Mouse (Mus musculus): ENCODE measurements around the gene Cfap74. TPM values are rescaled to one million over a fixed set of nuclear protein-coding genes. Genes with fewer than 3 reads are reported as not detected.

Gene Cfap74
- 1.8 TPM in 2 replicates for polyA plus RNA-seq (2014; fragmentation: Nextera tagmentation; extraction: Ambion mirVana)

DNA sequence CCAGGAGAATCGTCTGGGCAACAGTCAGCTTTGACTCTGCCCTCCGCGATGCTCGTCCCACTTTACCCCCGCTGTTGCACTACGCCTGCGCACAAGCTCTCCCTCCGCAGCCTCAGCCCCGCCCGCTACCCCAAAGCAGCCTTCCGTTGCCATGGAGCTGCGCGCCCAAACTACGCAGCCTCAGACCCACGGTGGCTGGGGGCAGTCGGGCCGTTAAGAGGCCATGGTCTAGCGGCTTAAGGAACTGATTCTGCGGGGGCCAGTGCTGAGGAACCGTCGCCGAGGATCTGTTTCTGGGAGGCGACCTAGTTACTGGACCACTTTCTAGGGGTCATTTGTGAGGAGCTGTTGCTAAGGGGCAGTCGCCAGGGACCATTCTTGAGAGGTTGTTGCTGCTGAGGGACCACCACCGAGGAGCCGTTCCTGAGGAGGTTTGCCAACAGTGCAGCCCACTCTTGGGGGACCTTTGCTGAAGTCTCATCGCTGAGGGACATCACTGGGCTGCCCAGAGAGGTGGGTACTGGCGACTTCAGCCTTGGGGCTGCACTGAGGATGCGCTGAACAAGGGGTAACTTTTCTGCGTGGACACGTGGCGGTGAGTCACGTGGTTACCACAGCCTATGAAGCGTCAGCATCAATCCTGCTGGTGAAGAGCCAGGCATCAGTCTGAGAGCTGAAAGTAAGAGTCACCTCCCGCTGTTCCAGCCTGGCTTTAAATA, at the start of gene Cfap74:
Cfap74 (plus strand) TSS at position 133 of the 719 bp plus-strand sequence.
- H3K4me3 ChIP-seq (ENCODE audit: low read depth, low read length), result peak within 1 kb of the TSS; percentile 38
- peak; percentile 98 for ATAC-seq (ENCODE audit: insufficient read depth)
- under 1% methylated on average over 35 of the region's 35 CpGs for WGBS
- H3K36me3 ChIP-seq (ENCODE audit: insufficient read depth), result no peaks in the 10 kb centered on the region
- no peak for TF ChIP-seq CTCF (IDR thresholded peaks at IDR 0.05; ENCODE audit: low read depth)
- H3K27me3 ChIP-seq (ENCODE audit: insufficient read depth, low read length), result no peaks in the 10 kb centered on the region
- H3K4me1 ChIP-seq (ENCODE audit: insufficient read depth), result no peaks in the 10 kb centered on the region
- DNase-seq, result peak; percentile 87
- peak within 1 kb of the TSS; percentile 80 for H3K4me2 ChIP-seq
- H3K27ac ChIP-seq (ENCODE audit: low read depth), result no peak within 1 kb of the TSS
- peak within 1 kb of the TSS; percentile 28 for H3K9ac ChIP-seq
- H3K9me3 ChIP-seq (ENCODE audit: low read depth, low read length), result no peaks in the 10 kb centered on the region

DNA sequence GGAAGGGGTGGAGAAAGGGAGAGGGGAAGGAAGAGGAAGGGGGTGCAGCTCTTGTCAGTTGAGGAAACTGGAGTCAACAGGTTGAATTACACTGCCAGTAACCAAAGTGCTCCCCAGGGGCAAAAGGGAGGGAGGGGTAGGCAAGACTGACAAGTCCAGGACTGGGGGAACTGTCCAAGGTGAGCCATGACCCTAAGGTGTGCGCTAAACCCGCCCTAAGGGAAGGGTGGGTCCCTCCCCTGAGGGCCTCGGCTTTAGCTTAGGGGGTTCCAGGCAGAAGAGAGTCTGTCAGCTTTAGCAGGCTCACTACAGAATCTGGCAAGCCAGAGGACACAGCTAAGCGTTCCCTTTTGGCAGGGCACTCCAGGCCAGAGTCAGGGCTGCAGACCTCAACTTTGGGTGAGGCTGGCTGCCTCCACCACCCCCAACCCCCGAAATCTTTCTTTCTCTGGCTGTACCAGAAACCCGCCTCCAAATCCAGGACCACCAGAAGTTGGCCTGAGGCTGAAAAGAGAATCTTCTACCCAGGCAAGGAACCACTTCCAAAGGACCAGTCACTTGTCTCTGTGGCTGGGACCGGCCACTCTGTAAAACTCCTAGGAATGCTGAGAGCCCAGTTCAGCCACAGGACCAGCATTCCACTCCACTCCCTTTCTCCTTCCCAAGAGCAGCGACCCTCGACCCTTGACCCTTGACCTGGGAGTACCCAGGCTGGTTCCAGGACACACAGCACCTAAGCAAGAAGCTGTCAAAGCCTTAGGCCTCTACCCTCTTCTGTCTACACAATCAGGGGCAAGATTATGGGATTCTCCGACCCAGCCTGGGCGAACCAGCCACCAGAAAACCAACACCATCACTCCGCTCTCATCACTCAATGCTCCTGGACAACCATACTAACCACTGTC, 49.2 kb upstream of the Cfap74 start:
- Histone ChIP-seq H3K36me3 (ENCODE audit: insufficient read depth) (no peaks in the 10 kb centered on the region), H3K27ac (ENCODE audit: low read depth) (no peak overlapping the region), H3K27me3 (ENCODE audit: insufficient read depth, low read length) (peaks cover 39% of the 10 kb centered on the region), H3K4me3 (ENCODE audit: low read depth, low read length) (peak overlapping the region; percentile 45; the same call in 1 of the 2 replicates), H3K9ac (no peak overlapping the region), H3K4me2 (peak overlapping the region; percentile 59), H3K4me1 (ENCODE audit: insufficient read depth) (no peaks in the 10 kb centered on the region; the same call in 1 of the 2 replicates), H3K9me3 (ENCODE audit: low read depth, low read length) (no peaks in the 10 kb centered on the region)
- peak; percentile 5 for DNase-seq
- WGBS, result 30% methylated on average over 12 of the region's 12 CpGs
- no peak for TF ChIP-seq CTCF (IDR thresholded peaks at IDR 0.05; ENCODE audit: low read depth)
- ATAC-seq (ENCODE audit: insufficient read depth), result no peak

DNA sequence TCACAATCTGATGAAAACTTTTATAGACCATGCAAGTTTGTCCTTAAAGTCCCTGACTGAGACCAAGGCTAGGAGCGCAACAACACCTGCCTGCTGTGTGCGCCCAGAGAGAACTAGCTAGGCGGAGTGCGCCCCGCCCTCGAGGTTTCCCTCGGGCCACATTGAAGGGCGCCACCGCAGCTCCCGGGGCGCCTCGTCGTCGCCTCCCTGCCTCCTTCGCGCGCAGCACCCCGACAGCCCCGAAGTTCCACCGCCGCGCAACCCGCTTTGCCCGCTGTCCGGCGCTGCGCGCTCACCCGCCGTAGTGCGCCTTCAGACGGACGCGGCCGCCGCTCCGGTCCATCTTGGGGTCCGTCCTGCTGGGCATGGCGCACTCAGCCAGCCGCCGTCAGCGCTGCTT, 48.1 kb upstream of the Cfap74 start:
- ATAC-seq (ENCODE audit: insufficient read depth) (no peak), DNase-seq (peak; percentile 16)
- H3K36me3 ChIP-seq (ENCODE audit: insufficient read depth), result no peaks in the 10 kb centered on the region
- H3K27me3 ChIP-seq (ENCODE audit: insufficient read depth, low read length), result peaks cover 39% of the 10 kb centered on the region
- H3K4me2 ChIP-seq, result peak overlapping the region; percentile 59
- no peaks in the 10 kb centered on the region for H3K9me3 ChIP-seq (ENCODE audit: low read depth, low read length)
- H3K4me1 ChIP-seq (ENCODE audit: insufficient read depth), result no peaks in the 10 kb centered on the region; the same call in 1 of the 2 replicates
- TF ChIP-seq CTCF (IDR thresholded peaks at IDR 0.05; ENCODE audit: low read depth), result no peak
- H3K27ac ChIP-seq (ENCODE audit: low read depth), result peak overlapping the region; percentile 46
- H3K9ac ChIP-seq, result peak overlapping the region; percentile 26; the same call in 1 of the 2 replicates
- H3K4me3 ChIP-seq (ENCODE audit: low read depth, low read length), result peak overlapping the region; percentile 45
- under 1% methylated on average over 42 of the region's 42 CpGs for WGBS

DNA sequence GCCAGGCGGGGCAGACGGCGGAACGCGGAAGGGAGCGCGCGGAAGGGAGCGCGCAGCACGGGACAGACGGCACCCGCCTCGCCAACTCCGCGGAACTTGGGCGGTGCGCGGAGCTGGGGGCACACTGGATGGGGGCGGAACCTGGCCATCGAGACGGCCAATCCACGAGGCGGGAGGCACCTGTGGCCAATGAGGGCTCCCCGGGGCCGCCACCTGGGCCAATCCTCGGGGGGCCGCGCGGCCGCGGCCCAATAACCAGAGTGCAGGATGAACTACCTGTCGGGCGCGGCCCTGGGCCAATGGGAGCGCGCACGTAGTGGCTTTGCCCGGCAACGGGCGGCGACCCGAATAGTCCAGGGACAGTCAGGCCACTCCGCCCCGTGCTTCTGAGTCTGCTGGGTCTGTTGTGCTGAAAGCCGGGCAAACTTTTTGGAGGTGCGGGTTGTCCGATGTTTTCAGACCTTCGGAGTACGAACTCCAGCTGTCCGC, 47.6 kb upstream of the Cfap74 start, which contains the start of gene Prkcz:
Prkcz (minus strand) TSS at position 59 of the 489 bp plus-strand sequence.
- peaks cover 39% of the 10 kb centered on the region for H3K27me3 ChIP-seq (ENCODE audit: insufficient read depth, low read length)
- WGBS, result under 1% methylated on average over 49 of the region's 51 CpGs

DNA sequence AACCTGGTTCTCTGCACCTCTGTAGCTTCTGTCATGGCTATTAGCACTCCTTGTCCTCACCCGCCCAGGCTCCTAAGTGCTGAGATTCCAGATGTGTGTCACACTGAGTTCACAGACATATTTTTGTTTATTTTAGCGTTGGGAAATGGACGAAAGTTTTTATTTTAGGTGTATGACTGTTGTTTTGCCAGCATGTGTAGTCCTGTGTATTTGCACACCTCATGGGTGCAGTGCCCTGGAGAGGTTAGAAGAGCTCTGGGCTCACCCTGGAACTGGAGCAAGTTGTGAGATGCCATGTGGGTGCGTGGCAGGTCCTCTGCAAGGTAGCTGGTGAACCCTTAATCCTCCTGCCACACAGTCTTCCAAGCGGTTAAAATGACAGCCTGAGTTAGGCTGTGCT, 46.5 kb upstream of the Cfap74 start:
- no peak for TF ChIP-seq CTCF (IDR thresholded peaks at IDR 0.05; ENCODE audit: low read depth)
- Histone ChIP-seq H3K4me2 (peak overlapping the region; percentile 59), H3K9ac (no peak overlapping the region), H3K9me3 (ENCODE audit: low read depth, low read length) (no peaks in the 10 kb centered on the region), H3K4me1 (ENCODE audit: insufficient read depth) (no peaks in the 10 kb centered on the region; the same call in 1 of the 2 replicates), H3K36me3 (ENCODE audit: insufficient read depth) (no peaks in the 10 kb centered on the region), H3K4me3 (ENCODE audit: low read depth, low read length) (peak overlapping the region; percentile 45; the same call in 1 of the 2 replicates), H3K27me3 (ENCODE audit: insufficient read depth, low read length) (peaks cover 41% of the 10 kb centered on the region), H3K27ac (ENCODE audit: low read depth) (no peak overlapping the region)
- WGBS, result 20% methylated on average over 5 of the region's 5 CpGs
- DNase-seq (no peak), ATAC-seq (ENCODE audit: insufficient read depth) (no peak)

More for the DNA sequence above, 47.6 kb upstream of the Cfap74 start, which contains the start of gene Prkcz:
- peak; percentile 84 for DNase-seq
- Histone ChIP-seq H3K27ac (ENCODE audit: low read depth) (peak within 1 kb of the TSS; percentile 46), H3K4me1 (ENCODE audit: insufficient read depth) (no peaks in the 10 kb centered on the region; the same call in 1 of the 2 replicates), H3K4me2 (peak within 1 kb of the TSS; percentile 59), H3K4me3 (ENCODE audit: low read depth, low read length) (peak within 1 kb of the TSS; percentile 45), H3K9ac (peak within 1 kb of the TSS; percentile 43), H3K9me3 (ENCODE audit: low read depth, low read length) (no peaks in the 10 kb centered on the region), H3K36me3 (ENCODE audit: insufficient read depth) (no peaks in the 10 kb centered on the region)
- no peak for TF ChIP-seq CTCF (IDR thresholded peaks at IDR 0.05; ENCODE audit: low read depth)
- ATAC-seq (ENCODE audit: insufficient read depth), result peak; percentile 98

DNA sequence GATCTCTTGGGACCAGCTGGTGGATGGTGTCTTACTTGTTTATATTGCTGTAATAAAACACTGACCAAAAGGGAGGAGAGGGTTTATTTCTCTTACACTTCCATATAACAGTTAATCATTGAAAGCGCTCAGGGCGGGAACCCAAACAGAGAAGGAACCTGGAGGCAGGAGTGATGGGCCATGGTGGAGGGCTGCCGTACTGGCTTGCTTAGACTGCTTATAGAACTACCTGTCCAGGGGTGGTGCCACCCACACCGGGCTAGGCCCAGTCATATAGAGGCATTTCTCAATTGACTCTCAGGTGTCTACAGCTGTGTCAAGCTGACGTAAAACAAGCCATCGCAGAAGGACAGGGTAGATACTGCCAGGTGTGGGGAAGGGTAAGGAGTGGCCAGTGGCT, 42.2 kb upstream of the Cfap74 start:
- Histone ChIP-seq H3K9ac (no peak overlapping the region), H3K4me3 (ENCODE audit: low read depth, low read length) (no peak overlapping the region), H3K9me3 (ENCODE audit: low read depth, low read length) (no peaks in the 10 kb centered on the region), H3K4me2 (no peak overlapping the region), H3K27ac (ENCODE audit: low read depth) (no peak overlapping the region), H3K4me1 (ENCODE audit: insufficient read depth) (no peaks in the 10 kb centered on the region), H3K27me3 (ENCODE audit: insufficient read depth, low read length) (peaks cover 18% of the 10 kb centered on the region), H3K36me3 (ENCODE audit: insufficient read depth) (no peaks in the 10 kb centered on the region)
- TF ChIP-seq CTCF (IDR thresholded peaks at IDR 0.05; ENCODE audit: low read depth), result no peak
- 67% methylated on average over 6 of the region's 6 CpGs for WGBS
- no peak for DNase-seq
- ATAC-seq (ENCODE audit: insufficient read depth), result no peak
